Mouse (Mus musculus) spleen, adult 12 weeks (tissue): ENCODE data around the gene Tsfm.
A peak's percentile ranks its signal among the peaks of the same experiment; 100 is the strongest.
"Not testable (repeated sequence)": the region's sequence is repeated elsewhere in the genome, so short reads cannot be mapped to it uniquely, and the experiment has no call there.

Source experiments
- DNase-seq: peaks from one replicate; pipeline ENCODE4 v3.0.0; 2022; ENCODE audit warnings: low spot score

Gene Tsfm

GRCm38 (mm10) chr10:127030336-127031296 is at the start of gene Tsfm:
Gene Tsfm, minus strand, starts transcription at chr10:127030840.
- DNase-seq, result peak; percentile 84

GRCm38 (mm10) chr10:127079665-127080391 is 49.2 kb upstream of the Tsfm start:
- no peak for DNase-seq

- DNase-seq, result no peak
These were observed 48.3 kb upstream of the Tsfm start for GRCm38 (mm10) chr10:127078677-127079575.

- no peak for DNase-seq
These were observed 47.5 kb upstream of the Tsfm start for GRCm38 (mm10) chr10:127078001-127078676.

- no peak for DNase-seq
These were observed 46.9 kb upstream of the Tsfm start for GRCm38 (mm10) chr10:127077515-127077914.

- DNase-seq, result no peak
These were observed 45.4 kb upstream of the Tsfm start for GRCm38 (mm10) chr10:127076082-127076481.

- no peak for DNase-seq
These were observed 45.0 kb upstream of the Tsfm start for GRCm38 (mm10) chr10:127075651-127076050.

- DNase-seq, result peak; percentile 61
These were observed 44.4 kb upstream of the Tsfm start, which contains the start of gene Agap2 for GRCm38 (mm10) chr10:127075080-127075479. Gene Agap2, plus strand, starts transcription at chr10:127075284.

GRCm38 (mm10) chr10:127073981-127074380 is 43.3 kb upstream of the Tsfm start:
- DNase-seq, result no peak

- not testable (repeated sequence) for DNase-seq
These were observed 42.3 kb upstream of the Tsfm start for GRCm38 (mm10) chr10:127072969-127073368.

- not testable (repeated sequence) for DNase-seq
These were observed 41.6 kb upstream of the Tsfm start for GRCm38 (mm10) chr10:127072270-127072669.

GRCm38 (mm10) chr10:127071203-127071602 is 40.6 kb upstream of the Tsfm start:
- no peak for DNase-seq

- peak; percentile 65 for DNase-seq
These were observed 39.8 kb upstream of the Tsfm start, which contains the start of gene Tspan31 for GRCm38 (mm10) chr10:127070190-127071121. Gene Tspan31, minus strand, starts transcription at chr10:127070264.

GRCm38 (mm10) chr10:127069281-127070189 is 38.9 kb upstream of the Tsfm start:
- DNase-seq, result no peak

- DNase-seq, result no peak
These were observed 37.9 kb upstream of the Tsfm start for GRCm38 (mm10) chr10:127068360-127069038.

- DNase-seq, result no peak
These were observed 35.9 kb upstream of the Tsfm start for GRCm38 (mm10) chr10:127066519-127067018.

GRCm38 (mm10) chr10:127065981-127066380 is 35.3 kb upstream of the Tsfm start:
- no peak for DNase-seq
